Mouse (Mus musculus) hindbrain, embryonic 12.5 days (tissue): ENCODE results near the gene Capns1. TPM values are rescaled to one million over a fixed set of nuclear protein-coding genes. Genes with fewer than 3 reads are reported as not detected.
A peak's percentile ranks its signal among the peaks of the same experiment; 100 is the strongest.
"Not testable (repeated sequence)": the region's sequence is repeated elsewhere in the genome, so short reads cannot be mapped to it uniquely, and the experiment has no call there.

Experiments
- ATAC-seq: fragments of 200-750 bp; cut with Nextera tagmentation; 2 replicates; pipeline ENCODE4 v1.8.0; 2017; ENCODE audit warnings: moderate TSS enrichment; ENCODE audit not compliant: low FRiP score
- H3K27ac ChIP-seq: fragments of 300-500 bp; sonication (generic); 2 replicates; pipeline ENCODE4 v1.5.1; 2016; ENCODE audit warnings: mild to moderate bottlenecking
- H3K27me3 ChIP-seq: fragments of 300-500 bp; sonication (generic); 2 replicates; pipeline ENCODE4 v1.6.1; 2016; ENCODE audit warnings: mild to moderate bottlenecking
- H3K36me3 ChIP-seq: fragments of 300-500 bp; sonication (generic); 2 replicates; pipeline ENCODE4 v1.6.1; 2016; ENCODE audit warnings: mild to moderate bottlenecking
- H3K4me1 ChIP-seq: fragments of 300-500 bp; sonication (generic); 2 replicates; pipeline ENCODE4 v1.6.1; 2016
- H3K4me2 ChIP-seq: fragments of 300-500 bp; sonication (generic); replicated peaks from 2 replicates; pipeline ENCODE4 v1.6.1; 2016; ENCODE audit warnings: mild to moderate bottlenecking
- H3K4me3 ChIP-seq: fragments of 300-500 bp; sonication (generic); 2 replicates; pipeline ENCODE4 v1.5.1; 2016; ENCODE audit warnings: mild to moderate bottlenecking
- H3K9ac ChIP-seq: fragments of 300-500 bp; sonication (generic); 2 replicates; pipeline ENCODE4 v1.6.1; 2016; ENCODE audit warnings: mild to moderate bottlenecking, moderate library complexity
- H3K9me3 ChIP-seq: fragments of 300-500 bp; sonication (generic); replicated peaks from 2 replicates; pipeline ENCODE4 v1.6.1; 2016; ENCODE audit warnings: mild to moderate bottlenecking
- WGBS: fragments of 180-500 bp; shearing (Covaris S2); methylation state at CpG from one replicate; pipeline ENCODE4 v1.1.7; 2016; 5-methylcytosine and 5-hydroxymethylcytosine counted together
- polyA plus RNA-seq: library from polyadenylated mRNA; unstranded; fragments of >200 nt; fragmentation: Nextera tagmentation; extraction: Ambion mirVana; gene quantifications from 2 replicates; pipeline ENCODE4 v1.2.1, GENCODE M21; 2016

The Capns1 gene
- polyA plus RNA-seq, 1 experiment from 2014 or later = 78.0 TPM

DNA sequence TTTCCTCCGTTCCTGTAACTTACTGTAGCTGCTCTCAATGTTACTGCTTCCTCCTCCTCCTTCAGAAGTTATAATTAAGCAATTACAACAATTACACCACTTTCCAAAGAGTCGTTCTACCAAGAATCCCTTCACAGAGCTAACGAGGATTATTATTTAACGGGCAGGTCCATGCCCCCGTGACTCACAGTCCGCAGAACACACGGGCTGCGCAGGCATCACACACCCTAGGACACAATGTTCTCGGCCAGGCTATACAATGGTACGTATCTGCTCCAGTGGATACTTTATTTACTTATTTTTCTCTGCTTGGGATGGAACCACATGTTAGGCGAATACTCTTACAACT lies 21.4 kb upstream of the Capns1 start:
- ATAC-seq = no peak
- H3K9me3 ChIP-seq = no peaks in the 10 kb centered on the region
- peaks cover 21% of the 10 kb centered on the region for H3K36me3 ChIP-seq
- peak overlapping the region; percentile 40 for H3K4me3 ChIP-seq
- H3K4me1 ChIP-seq = peaks cover 12% of the 10 kb centered on the region
- no peak overlapping the region for H3K27ac ChIP-seq
- H3K9ac ChIP-seq = peak overlapping the region; percentile 67
- peak overlapping the region; percentile 87 for H3K4me2 ChIP-seq
- WGBS = 27% methylated on average over 11 of the region's 11 CpGs
- no peaks in the 10 kb centered on the region for H3K27me3 ChIP-seq

- Histone ChIP-seq H3K9me3 (no peaks in the 10 kb centered on the region), H3K27me3 (no peaks in the 10 kb centered on the region), H3K4me2 (peak overlapping the region; percentile 87), H3K4me3 (peak overlapping the region; percentile 40), H3K36me3 (peaks cover 17% of the 10 kb centered on the region), H3K9ac (peak overlapping the region; percentile 67), H3K27ac (peak overlapping the region; percentile 71), H3K4me1 (peaks cover 12% of the 10 kb centered on the region)
- ATAC-seq = peak; percentile 39
- 5% methylated on average over 16 of the region's 16 CpGs for WGBS
Observed at GRCm38 (mm10) chr7:30219293-30220007, 20.8 kb upstream of the Capns1 start.

- Histone ChIP-seq H3K9ac (no peak overlapping the region), H3K4me1 (peaks cover 12% of the 10 kb centered on the region), H3K9me3 (no peaks in the 10 kb centered on the region), H3K4me3 (no peak overlapping the region), H3K36me3 (no peaks in the 10 kb centered on the region), H3K27ac (no peak overlapping the region), H3K27me3 (no peaks in the 10 kb centered on the region), H3K4me2 (no peak overlapping the region)
- WGBS = 67% methylated on average over 2 of the region's 2 CpGs
- ATAC-seq = peak; percentile 44
Observed at GRCm38 (mm10) chr7:30217277-30217676, 18.7 kb upstream of the Capns1 start.

DNA sequence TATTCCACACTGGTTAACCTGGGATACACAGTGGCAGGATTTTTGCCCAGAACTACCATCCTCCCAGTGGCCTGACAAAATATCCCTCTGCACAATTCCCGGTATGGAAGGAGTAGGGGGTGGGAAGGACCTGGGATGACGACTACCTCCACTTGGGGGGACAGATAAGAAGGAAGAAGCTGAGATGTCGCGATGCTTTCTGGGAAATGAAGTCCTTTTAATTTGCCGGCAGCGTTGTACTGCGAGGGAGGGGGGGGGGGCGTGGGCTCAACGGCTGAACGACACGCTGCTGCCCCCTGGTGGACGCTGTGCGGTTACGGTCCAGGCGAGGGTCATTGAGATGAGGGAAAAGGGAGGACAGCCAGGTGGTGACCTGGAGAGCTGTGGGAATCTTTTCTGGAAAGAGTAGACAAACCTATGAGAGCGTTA lies 18.1 kb upstream of the Capns1 start:
- no peaks in the 10 kb centered on the region for H3K36me3 ChIP-seq
- no peak overlapping the region for H3K27ac ChIP-seq
- peak overlapping the region; percentile 46 for H3K4me2 ChIP-seq
- H3K4me1 ChIP-seq = peaks cover 12% of the 10 kb centered on the region
- 1% methylated on average over 15 of the region's 16 CpGs for WGBS
- H3K9me3 ChIP-seq = no peaks in the 10 kb centered on the region
- H3K4me3 ChIP-seq = peak overlapping the region; percentile 17; the same call in 1 of the 2 replicates
- no peak overlapping the region for H3K9ac ChIP-seq
- H3K27me3 ChIP-seq = no peaks in the 10 kb centered on the region
- ATAC-seq = peak; percentile 62

- Histone ChIP-seq H3K4me3 (no peak overlapping the region), H3K9me3 (no peaks in the 10 kb centered on the region), H3K4me1 (peaks cover 12% of the 10 kb centered on the region), H3K36me3 (no peaks in the 10 kb centered on the region), H3K4me2 (no peak overlapping the region), H3K9ac (no peak overlapping the region), H3K27ac (no peak overlapping the region), H3K27me3 (no peaks in the 10 kb centered on the region)
- WGBS = 67% methylated on average over 3 of the region's 3 CpGs
- no peak for ATAC-seq
Observed at GRCm38 (mm10) chr7:30215875-30216274, 17.3 kb upstream of the Capns1 start.

DNA sequence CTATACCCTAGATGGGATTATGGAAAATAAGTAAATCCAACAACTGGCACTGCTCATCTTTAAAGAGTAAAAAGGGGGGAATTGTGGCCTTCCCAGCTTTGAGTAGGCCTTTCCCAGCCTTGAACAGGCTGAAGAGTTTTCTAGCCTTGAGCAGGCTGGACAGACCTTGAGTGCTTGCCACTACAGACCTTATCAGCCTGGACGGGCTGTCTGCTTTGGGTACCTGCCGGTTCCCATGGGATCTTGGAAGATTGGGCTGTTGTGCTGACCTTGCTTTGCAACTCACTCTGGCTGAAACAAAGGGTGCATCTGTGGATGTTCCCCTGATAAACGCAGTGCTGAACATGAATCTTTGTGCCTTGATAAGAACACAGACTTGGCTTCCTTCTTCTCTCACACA lies 15.3 kb upstream of the Capns1 start:
- WGBS = 92% methylated on average over 3 of the region's 3 CpGs
- Histone ChIP-seq H3K9ac (no peak overlapping the region), H3K4me3 (no peak overlapping the region), H3K4me1 (peaks cover 3% of the 10 kb centered on the region), H3K9me3 (no peaks in the 10 kb centered on the region), H3K27ac (no peak overlapping the region), H3K4me2 (no peak overlapping the region), H3K27me3 (no peaks in the 10 kb centered on the region), H3K36me3 (no peaks in the 10 kb centered on the region)
- no peak for ATAC-seq

DNA sequence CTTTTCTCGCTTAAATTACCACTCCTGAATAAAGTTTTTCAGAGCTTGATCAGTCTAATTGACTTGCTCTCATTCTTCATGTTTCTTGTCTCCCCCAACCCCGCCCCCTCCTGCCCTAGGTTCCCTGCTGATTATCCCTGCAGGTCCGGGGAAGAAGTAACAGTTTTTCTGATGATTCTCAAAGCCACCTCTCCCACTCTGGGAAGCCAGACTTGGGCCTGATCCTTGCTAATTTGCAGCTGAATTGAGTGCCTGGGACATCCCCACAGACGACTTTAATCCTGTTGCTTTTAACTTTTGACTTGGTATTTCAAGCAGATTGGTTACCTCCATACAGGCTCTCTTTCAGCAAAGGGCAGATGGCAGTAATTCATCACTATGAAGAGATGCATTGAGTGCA lies 12.4 kb upstream of the Capns1 start:
- no peaks in the 10 kb centered on the region for H3K36me3 ChIP-seq
- H3K27ac ChIP-seq = no peak overlapping the region
- H3K4me2 ChIP-seq = no peak overlapping the region
- no peak for ATAC-seq
- no peaks in the 10 kb centered on the region for H3K27me3 ChIP-seq
- WGBS = 27% methylated on average over 4 of the region's 4 CpGs
- H3K4me3 ChIP-seq = no peak overlapping the region
- no peaks in the 10 kb centered on the region for H3K4me1 ChIP-seq
- no peak overlapping the region for H3K9ac ChIP-seq
- H3K9me3 ChIP-seq = no peaks in the 10 kb centered on the region

DNA sequence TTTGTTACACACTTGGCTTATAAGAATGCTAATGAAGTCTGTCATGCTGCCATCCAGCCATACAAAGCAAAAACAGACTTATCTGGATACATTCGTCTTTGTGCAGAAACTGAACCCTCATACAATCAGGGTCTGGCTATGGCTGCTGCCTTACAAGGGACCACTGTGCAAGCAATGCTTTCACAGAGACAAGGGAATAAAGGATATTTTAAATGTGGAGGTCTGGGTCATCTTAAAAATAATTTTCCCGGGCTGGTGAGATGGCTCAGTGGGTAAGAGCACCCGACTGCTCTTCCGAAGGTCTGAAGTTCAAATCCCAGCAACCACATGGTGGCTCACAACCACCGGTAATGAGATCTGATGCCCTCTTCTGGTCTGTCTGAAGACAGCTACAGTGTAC lies 7.8 kb upstream of the Capns1 start:
- H3K4me3 ChIP-seq, H3K36me3 ChIP-seq, H3K27me3 ChIP-seq, H3K9ac ChIP-seq, H3K27ac ChIP-seq, H3K4me2 ChIP-seq, ATAC-seq, H3K9me3 ChIP-seq, H3K4me1 ChIP-seq: not testable (repeated sequence)
- WGBS = 67% methylated on average over 5 of the region's 5 CpGs

DNA sequence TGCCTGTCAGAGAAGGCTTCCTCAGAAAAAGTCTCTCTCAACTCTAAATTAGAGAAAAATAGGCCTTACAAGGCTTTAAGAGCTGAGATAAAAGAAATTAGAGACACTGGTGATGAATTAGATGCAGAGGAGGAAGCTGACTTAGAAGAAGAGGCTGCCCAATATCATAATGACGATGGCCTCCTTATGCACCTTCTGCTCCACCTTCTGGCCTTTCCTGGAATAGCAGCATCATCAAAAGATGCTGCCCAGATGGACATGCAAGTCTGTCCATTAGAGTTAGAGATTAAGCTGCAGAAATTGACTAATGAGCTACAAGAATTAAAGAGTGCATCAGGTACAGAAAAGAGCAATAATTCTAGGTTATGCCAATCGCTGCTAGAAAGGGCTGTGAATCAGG lies 6.8 kb upstream of the Capns1 start:
- no peak overlapping the region for H3K27ac ChIP-seq
- no peak overlapping the region for H3K4me3 ChIP-seq
- peaks cover 11% of the 10 kb centered on the region for H3K4me1 ChIP-seq
- no peak for ATAC-seq
- 2% methylated on average over 2 of the region's 2 CpGs for WGBS
- no peaks in the 10 kb centered on the region for H3K27me3 ChIP-seq
- no peak overlapping the region for H3K9ac ChIP-seq
- no peaks in the 10 kb centered on the region for H3K9me3 ChIP-seq
- H3K36me3 ChIP-seq = no peaks in the 10 kb centered on the region
- H3K4me2 ChIP-seq = no peak overlapping the region

- H3K4me1 ChIP-seq = peaks cover 11% of the 10 kb centered on the region
- no peaks in the 10 kb centered on the region for H3K36me3 ChIP-seq
- no peak overlapping the region for H3K9ac ChIP-seq
- WGBS = 20% methylated on average over 8 of the region's 8 CpGs
- H3K27ac ChIP-seq = no peak overlapping the region
- H3K27me3 ChIP-seq = no peaks in the 10 kb centered on the region
- no peaks in the 10 kb centered on the region for H3K9me3 ChIP-seq
- ATAC-seq = no peak
- H3K4me2 ChIP-seq = no peak overlapping the region
- H3K4me3 ChIP-seq = no peak overlapping the region
Observed at GRCm38 (mm10) chr7:30204380-30204779, 5.8 kb upstream of the Capns1 start.

DNA sequence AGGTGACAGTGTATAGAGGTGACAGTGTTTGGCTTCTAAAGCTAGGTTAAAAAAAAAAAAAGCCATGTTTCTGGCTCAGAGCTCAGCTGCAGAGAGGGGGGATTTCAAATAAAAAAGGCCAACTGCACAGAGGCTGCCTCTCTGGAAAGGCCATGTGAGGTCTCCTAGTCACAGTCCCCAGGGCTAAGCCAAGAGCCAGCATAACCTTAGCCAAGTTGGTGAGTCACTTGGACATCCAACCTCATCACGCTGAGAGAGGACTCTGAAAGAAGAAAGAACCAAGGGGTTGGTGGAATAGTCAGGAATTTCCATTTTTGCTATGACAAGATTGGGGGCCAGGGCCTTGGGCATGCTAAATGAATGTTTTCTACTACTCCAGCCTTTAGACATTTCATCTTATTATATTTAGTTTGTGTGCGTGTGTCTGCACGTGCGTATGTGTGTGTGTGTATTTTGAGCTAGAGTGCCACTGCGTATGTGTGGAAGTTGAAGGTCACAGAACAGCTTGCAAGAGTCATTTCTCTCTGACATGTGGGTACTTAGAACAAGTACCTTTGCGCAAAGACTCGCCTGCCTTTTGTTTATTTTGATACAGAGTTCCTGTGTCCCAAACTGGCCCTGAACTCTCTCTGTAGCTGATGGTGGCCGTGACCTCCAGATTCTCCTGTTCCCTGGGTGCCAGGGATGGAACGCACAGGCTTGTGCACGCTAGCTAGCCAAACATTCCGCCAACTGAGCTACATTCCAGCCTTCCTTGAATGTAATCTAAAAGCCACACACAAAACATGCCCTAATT lies 4.5 kb upstream of the Capns1 start:
- 84% methylated on average over 11 of the region's 11 CpGs for WGBS
- no peak overlapping the region for H3K4me3 ChIP-seq
- no peaks in the 10 kb centered on the region for H3K27me3 ChIP-seq
- peaks cover 11% of the 10 kb centered on the region for H3K4me1 ChIP-seq
- H3K36me3 ChIP-seq = no peaks in the 10 kb centered on the region
- no peak for ATAC-seq
- H3K4me2 ChIP-seq = no peak overlapping the region
- H3K9me3 ChIP-seq = no peaks in the 10 kb centered on the region
- no peak overlapping the region for H3K27ac ChIP-seq
- H3K9ac ChIP-seq = no peak overlapping the region

- H3K4me3 ChIP-seq, H3K9me3 ChIP-seq, H3K27me3 ChIP-seq, H3K9ac ChIP-seq, H3K27ac ChIP-seq, ATAC-seq, H3K36me3 ChIP-seq, H3K4me2 ChIP-seq: not testable (repeated sequence)
- peaks cover 11% of the 10 kb centered on the region for H3K4me1 ChIP-seq
- WGBS = 87% methylated on average over 5 of the region's 5 CpGs
Observed at GRCm38 (mm10) chr7:30200661-30201060, 2.0 kb upstream of the Capns1 start.

GRCm38 (mm10) chr7:30200200-30200599 lies 1.6 kb upstream of the Capns1 start:
- WGBS = 83% methylated on average over 5 of the region's 5 CpGs

More at GRCm38 (mm10) chr7:30200200-30200599, 1.6 kb upstream of the Capns1 start:
- Histone ChIP-seq H3K27ac (no peak overlapping the region), H3K9ac (no peak overlapping the region), H3K4me2 (no peak overlapping the region), H3K9me3 (no peaks in the 10 kb centered on the region), H3K4me1 (peaks cover 11% of the 10 kb centered on the region), H3K36me3 (no peaks in the 10 kb centered on the region), H3K4me3 (no peak overlapping the region), H3K27me3 (no peaks in the 10 kb centered on the region)
- no peak for ATAC-seq
